Mouse (Mus musculus) G1E (cell line): ENCODE data around the gene Hoxc5.

Experiments used
- CTCF ChIP-seq: IDR thresholded peaks from 2 replicates; pipeline ENCODE4 v1.5.1; 2012; ENCODE audit warnings: low read depth, low read length, inconsistent platforms, mixed read lengths
- GATA1 ChIP-seq: IDR thresholded peaks from 2 replicates; pipeline ENCODE4 v1.6.1; 2012; ENCODE audit warnings: borderline replicate concordance, low read length, inconsistent platforms, mixed read lengths
- GATA2 ChIP-seq: IDR thresholded peaks from 2 replicates; pipeline ENCODE4 v1.6.1; 2012; ENCODE audit warnings: low read depth, low read length, inconsistent platforms, borderline replicate concordance
- POLR2AphosphoS5 ChIP-seq: IDR thresholded peaks from 2 replicates; pipeline ENCODE4 v1.6.1; 2012; ENCODE audit warnings: low read depth, low read length, inconsistent platforms; ENCODE audit not compliant: insufficient replicate concordance
- TAL1 ChIP-seq: conservative IDR thresholded peaks from 2 replicates; pipeline ENCODE4 v1.6.1; 2012; ENCODE audit warnings: low read depth, low read length, inconsistent platforms, mixed read lengths

GRCm38 (mm10) chr15:103014166-103015008 lies 47.1 kb downstream of the Hoxc5 start:
- TF ChIP-seq TAL1 = no peak
- TF ChIP-seq CTCF = no peak
- no peak for TF ChIP-seq POLR2AphosphoS5
- no peak for TF ChIP-seq GATA1
- no peak for TF ChIP-seq GATA2
